In genomic region chr7:45716460-45716857, GRCm38 (mm10) we compare ENCODE assay signal across 1 mouse cellular context.
TF ChIP-seq lines count a peak whose summit lies in the region.

No protein-coding gene starts in this region.

TF ChIP-seq in MEL, 35 proteins besides CTCF, POLR2A, EP300 and RAD21:
- TF ChIP-seq E2F4 (IDR thresholded peaks at IDR 0.05; ENCODE audit: borderline replicate concordance, low read depth, low read length) (no peak), NRF1 (IDR thresholded peaks at IDR 0.05; ENCODE audit: insufficient read depth, low read depth, low read length, poor library complexity, severe bottlenecking) (no peak), SMC3 (IDR thresholded peaks at IDR 0.05; ENCODE audit: low read depth, low read length) (no peak)
